Mouse (Mus musculus) liver, postnatal 0 days (tissue): ENCODE data around the gene Gm28051.

ENCODE experiments used
- CTCF ChIP-seq: sonication (generic); IDR thresholded peaks from 2 replicates; pipeline ENCODE4 v1.5.1; 2016; ENCODE audit warnings: antibody characterized with exemption, low read depth
- EP300 ChIP-seq: IDR thresholded peaks from 2 replicates; pipeline ENCODE4 v1.6.1; 2016; ENCODE audit warnings: antibody characterized with exemption, low read depth, mild to moderate bottlenecking

GRCm38 (mm10) chr12:102678820-102679219 lies 78.7 kb downstream of the Gm28051 start:
- TF ChIP-seq EP300 = no peak
- TF ChIP-seq CTCF = no peak
